Mouse (Mus musculus) T-helper 2 cell (primary cell): Measurements from ENCODE around the gene Rps27.

Experiments
- in situ Hi-C: fragments of 300-600 bp; cut with MboI, MseI; formaldehyde crosslinking; loops from one replicate; pipeline ENCODE4 v1.15.1; 2025; ENCODE audit warnings: high pct_unique_total_duplicates

Rps27 gene

GRCm38 (mm10) chr3:90190859-90191510 is 22.5 kb downstream of the Rps27 start:
- in situ Hi-C loops: no loop called here

GRCm38 (mm10) chr3:90183581-90183980 is 29.9 kb downstream of the Rps27 start:
- in situ Hi-C loops: no loop called here

- in situ Hi-C loops: no loop called here
Measured at GRCm38 (mm10) chr3:90179566-90179965, 33.9 kb downstream of the Rps27 start.
